Mouse (Mus musculus) neural tube, embryonic 11.5 days (tissue): ENCODE data around the gene Capzb. TPM values are rescaled to one million over a fixed set of nuclear protein-coding genes. Genes with fewer than 3 reads are reported as not detected.

Experiments used
- ATAC-seq: fragments of 200-750 bp; cut with Nextera tagmentation; 2 replicates; pipeline ENCODE4 v1.8.0; 2017; ENCODE audit warnings: moderate number of reproducible peaks, mild to moderate bottlenecking, moderate TSS enrichment, moderate library complexity; ENCODE audit not compliant: insufficient read depth, low FRiP score, low TSS enrichment
- DNase-seq: peaks from one replicate; pipeline ENCODE4 v3.0.0-alpha.2; 2015; ENCODE audit warnings: low spot score
- H3K27ac ChIP-seq: fragments of 300-500 bp; sonication (generic); 2 replicates; pipeline ENCODE4 v1.5.1; 2014; ENCODE audit warnings: low read depth, mild to moderate bottlenecking, low read length
- H3K27me3 ChIP-seq: fragments of 300-500 bp; sonication (generic); 2 replicates; pipeline ENCODE4 v1.6.1; 2014; ENCODE audit warnings: mild to moderate bottlenecking, low read length, mixed read lengths; ENCODE audit not compliant: control insufficient read depth, insufficient read depth
- H3K36me3 ChIP-seq: fragments of 300-500 bp; sonication (generic); 2 replicates; pipeline ENCODE4 v1.6.1; 2014; ENCODE audit warnings: mild to moderate bottlenecking, low read length, moderate library complexity, mixed read lengths; ENCODE audit not compliant: control insufficient read depth, insufficient read depth
- H3K4me1 ChIP-seq: fragments of 300-500 bp; sonication (generic); 2 replicates; pipeline ENCODE4 v1.6.1; 2014; ENCODE audit warnings: low read length, mixed read lengths; ENCODE audit not compliant: control insufficient read depth, insufficient read depth
- H3K4me2 ChIP-seq: fragments of 300-500 bp; sonication (generic); 2 replicates; pipeline ENCODE4 v1.6.1; 2014; ENCODE audit warnings: low read depth, mild to moderate bottlenecking, moderate library complexity
- H3K4me3 ChIP-seq: fragments of 300-500 bp; sonication (generic); 2 replicates; pipeline ENCODE4 v1.5.1; 2014; ENCODE audit warnings: low read depth, low read length
- H3K9ac ChIP-seq: fragments of 300-500 bp; sonication (generic); 2 replicates; pipeline ENCODE4 v1.6.1; 2014; ENCODE audit warnings: mild to moderate bottlenecking, low read length
- H3K9me3 ChIP-seq: fragments of 300-500 bp; sonication (generic); 2 replicates; pipeline ENCODE4 v1.6.1; 2016; ENCODE audit warnings: low read length; ENCODE audit not compliant: control insufficient read depth
- whole genome bisulfite sequencing: fragments of 180-500 bp; shearing (Covaris S2); extraction: QIAGEN DNeasy Blood & Tissue Kit; methylation state at CpG from one replicate; pipeline ENCODE4 v1.1.7; 2014; 5-methylcytosine and 5-hydroxymethylcytosine counted together
- polyA plus RNA-seq: library from polyadenylated mRNA; unstranded; fragments of >200 nt; fragmentation: Nextera tagmentation; extraction: Ambion mirVana; gene quantifications from 2 replicates; pipeline ENCODE4 v1.2.1, GENCODE M21; 2014

The Capzb gene
- polyA plus RNA-seq, 1 experiment from 2014 or later, result 269 TPM

- H3K27me3 ChIP-seq, result no peaks in the 10 kb centered on the region
- H3K4me2 ChIP-seq, result no peak overlapping the region
- no peak for DNase-seq
- 76% methylated on average over 6 of the region's 6 CpGs for WGBS
- no peak overlapping the region for H3K4me3 ChIP-seq
- no peak overlapping the region for H3K9ac ChIP-seq
- H3K9me3 ChIP-seq, result no peaks in the 10 kb centered on the region; the same call in 1 of the 2 replicates
- ATAC-seq, result no peak
- no peak overlapping the region for H3K27ac ChIP-seq
- H3K4me1 ChIP-seq, result no peaks in the 10 kb centered on the region
- H3K36me3 ChIP-seq, result no peaks in the 10 kb centered on the region
Measured at GRCm38 (mm10) chr4:139176023-139176422, 16.7 kb upstream of the Capzb start.

- H3K9ac ChIP-seq, result no peak overlapping the region
- no peak overlapping the region for H3K27ac ChIP-seq
- no peak overlapping the region for H3K4me3 ChIP-seq
- H3K36me3 ChIP-seq, result no peaks in the 10 kb centered on the region
- DNase-seq (no peak), ATAC-seq (no peak)
- no peak overlapping the region for H3K4me2 ChIP-seq
- 87% methylated on average over 3 of the region's 3 CpGs for WGBS
- no peaks in the 10 kb centered on the region; the same call in 1 of the 2 replicates for H3K9me3 ChIP-seq
- H3K4me1 ChIP-seq, result no peaks in the 10 kb centered on the region
- H3K27me3 ChIP-seq, result no peaks in the 10 kb centered on the region
Measured at GRCm38 (mm10) chr4:139177921-139178320, 14.8 kb upstream of the Capzb start.

- no peak overlapping the region for H3K4me2 ChIP-seq
- ATAC-seq (no peak), DNase-seq (no peak)
- H3K27me3 ChIP-seq, result no peaks in the 10 kb centered on the region
- H3K9ac ChIP-seq, result no peak overlapping the region
- H3K9me3 ChIP-seq, result no peaks in the 10 kb centered on the region; the same call in 1 of the 2 replicates
- no peak overlapping the region for H3K27ac ChIP-seq
- no peaks in the 10 kb centered on the region for H3K4me1 ChIP-seq
- H3K36me3 ChIP-seq, result no peaks in the 10 kb centered on the region
- 95% methylated on average over 11 of the region's 11 CpGs for WGBS
- no peak overlapping the region for H3K4me3 ChIP-seq
Measured at GRCm38 (mm10) chr4:139178377-139178776, 14.3 kb upstream of the Capzb start.

- no peak overlapping the region for H3K27ac ChIP-seq
- H3K4me3 ChIP-seq, result no peak overlapping the region
- H3K36me3 ChIP-seq, result no peaks in the 10 kb centered on the region
- H3K4me2 ChIP-seq, result no peak overlapping the region
- ATAC-seq (no peak), DNase-seq (no peak)
- no peaks in the 10 kb centered on the region for H3K27me3 ChIP-seq
- 86% methylated on average over 2 of the region's 2 CpGs for WGBS
- H3K9ac ChIP-seq, result no peak overlapping the region
- H3K9me3 ChIP-seq, result no peaks in the 10 kb centered on the region; the same call in 1 of the 2 replicates
- no peaks in the 10 kb centered on the region for H3K4me1 ChIP-seq
Measured at GRCm38 (mm10) chr4:139179218-139179617, 13.5 kb upstream of the Capzb start.

GRCm38 (mm10) chr4:139179731-139180625 is 12.7 kb upstream of the Capzb start:
- Histone ChIP-seq H3K27ac (no peak overlapping the region), H3K4me2 (no peak overlapping the region), H3K27me3 (no peaks in the 10 kb centered on the region), H3K9ac (no peak overlapping the region), H3K9me3 (no peaks in the 10 kb centered on the region; the same call in 1 of the 2 replicates), H3K36me3 (no peaks in the 10 kb centered on the region), H3K4me3 (no peak overlapping the region), H3K4me1 (no peaks in the 10 kb centered on the region)
- ATAC-seq (no peak), DNase-seq (no peak)
- WGBS, result 88% methylated on average over 17 of the region's 17 CpGs

- Histone ChIP-seq H3K36me3 (no peaks in the 10 kb centered on the region), H3K27ac (no peak overlapping the region), H3K27me3 (no peaks in the 10 kb centered on the region), H3K9ac (no peak overlapping the region), H3K4me3 (no peak overlapping the region), H3K4me2 (no peak overlapping the region), H3K4me1 (no peaks in the 10 kb centered on the region), H3K9me3 (no peaks in the 10 kb centered on the region; the same call in 1 of the 2 replicates)
- no peak for DNase-seq
- no peak for ATAC-seq
Measured at GRCm38 (mm10) chr4:139182511-139182910, 10.2 kb upstream of the Capzb start.

GRCm38 (mm10) chr4:139185766-139186442 is 6.8 kb upstream of the Capzb start:
- Histone ChIP-seq H3K4me1 (no peaks in the 10 kb centered on the region), H3K36me3 (no peaks in the 10 kb centered on the region), H3K27me3 (no peaks in the 10 kb centered on the region), H3K9me3 (no peaks in the 10 kb centered on the region), H3K4me3 (no peak overlapping the region), H3K9ac (no peak overlapping the region), H3K27ac (no peak overlapping the region), H3K4me2 (no peak overlapping the region)
- ATAC-seq (no peak), DNase-seq (no peak)
- WGBS, result 96% methylated on average over 5 of the region's 5 CpGs

GRCm38 (mm10) chr4:139187930-139188329 is 4.8 kb upstream of the Capzb start:
- Histone ChIP-seq H3K9me3 (no peaks in the 10 kb centered on the region), H3K4me3 (no peak overlapping the region), H3K36me3 (no peaks in the 10 kb centered on the region), H3K4me2 (no peak overlapping the region), H3K9ac (no peak overlapping the region), H3K4me1 (peaks cover 8% of the 10 kb centered on the region; the same call in 1 of the 2 replicates), H3K27ac (no peak overlapping the region), H3K27me3 (no peaks in the 10 kb centered on the region)
- WGBS, result 87% methylated on average over 11 of the region's 11 CpGs
- no peak for DNase-seq
- ATAC-seq, result no peak
